Mouse (Mus musculus) retina, embryonic 14.5 days (tissue): Measurements from ENCODE around the gene Wscd1.
"Not testable (repeated sequence)": the region's sequence is repeated elsewhere in the genome, so short reads cannot be mapped to it uniquely, and the experiment has no call there.

Experiments
- DNase-seq: peaks from one replicate; pipeline ENCODE4 v3.0.0-alpha.2; 2015; ENCODE audit warnings: low spot score

The Wscd1 gene

DNA sequence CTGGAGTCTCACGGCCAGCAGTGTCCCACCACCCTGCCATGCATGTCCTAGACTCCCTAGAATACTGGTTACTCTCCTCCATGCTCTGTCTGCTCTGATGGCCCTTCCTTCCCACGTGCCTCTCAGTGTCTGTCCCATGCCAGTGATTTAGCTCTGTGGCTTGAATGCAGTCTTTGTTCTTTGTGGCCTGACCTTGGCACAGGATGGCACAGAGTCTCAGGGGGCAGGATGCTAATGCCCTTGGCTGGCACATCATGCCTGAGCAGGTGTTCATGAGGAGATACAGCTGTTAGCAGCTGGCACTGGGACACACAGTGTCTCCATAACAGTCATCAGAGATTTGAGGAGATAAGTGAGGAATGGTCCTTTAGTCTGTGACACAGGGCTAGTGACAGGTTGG is 20.8 kb downstream of the Wscd1 start:
- DNase-seq, result no peak

GRCm38 (mm10) chr11:71771074-71771473 is 21.4 kb downstream of the Wscd1 start:
- DNase-seq, result no peak

- no peak for DNase-seq
Observed at GRCm38 (mm10) chr11:71772056-71772455, 22.3 kb downstream of the Wscd1 start.

DNA sequence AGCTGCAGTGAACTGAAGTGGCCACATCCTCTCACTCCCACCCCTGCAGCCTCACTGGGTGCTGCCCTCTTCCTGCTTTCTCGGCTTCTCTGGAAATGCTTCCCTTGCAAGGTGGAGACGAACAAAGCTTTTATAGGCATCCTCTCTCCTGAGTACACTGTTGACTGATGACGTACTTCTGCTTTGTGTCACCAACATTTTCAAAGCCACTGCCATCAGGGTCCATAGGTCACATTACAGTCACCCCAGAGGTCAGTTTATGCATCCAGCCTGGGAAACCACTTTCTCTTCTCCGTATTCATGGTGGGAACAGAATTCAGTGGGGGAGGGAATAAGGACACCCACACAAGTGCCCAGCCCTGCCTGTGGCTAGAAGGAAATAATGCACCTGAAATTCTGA is 23.1 kb downstream of the Wscd1 start:
- no peak for DNase-seq

GRCm38 (mm10) chr11:71773986-71774767 is 24.5 kb downstream of the Wscd1 start:
- DNase-seq, result no peak

DNA sequence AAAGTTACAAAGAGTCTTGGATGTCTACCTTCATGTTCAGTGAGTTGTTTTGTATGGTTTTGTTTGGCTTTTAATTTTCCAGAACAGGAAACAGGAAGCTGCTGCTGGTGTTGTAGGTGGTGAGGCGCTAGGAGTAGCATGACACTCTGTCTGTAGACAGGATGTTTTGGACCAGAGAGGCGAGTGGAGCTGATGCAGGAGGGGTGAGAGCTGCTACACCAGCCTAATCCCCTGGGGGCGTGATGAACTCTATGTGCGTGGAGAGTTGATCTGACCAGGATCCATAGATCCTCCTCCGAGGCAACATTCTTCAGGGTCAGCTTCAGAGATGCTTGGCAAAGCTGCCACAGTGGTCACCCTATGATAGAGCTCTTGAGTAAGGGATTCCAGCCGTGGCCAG is 25.3 kb downstream of the Wscd1 start:
- DNase-seq, result no peak

DNA sequence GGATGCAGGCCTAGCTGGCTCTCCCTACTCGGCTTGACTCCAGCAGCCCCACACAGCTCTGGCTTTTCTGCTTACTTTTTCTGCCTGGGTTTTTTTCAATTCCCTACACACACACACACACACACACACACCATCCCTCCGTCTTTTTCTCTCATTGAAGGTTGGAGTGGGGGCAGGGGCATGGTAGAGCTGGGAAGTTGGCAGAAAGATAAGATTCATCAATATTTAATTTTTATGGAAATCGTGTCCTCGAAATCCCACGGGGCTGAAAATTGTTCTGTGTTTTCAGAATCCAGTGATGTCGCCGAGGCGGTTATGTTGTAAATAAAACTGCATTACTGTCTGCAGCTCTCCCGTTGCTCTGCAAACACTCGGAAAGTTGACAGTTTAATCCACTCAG is 29.9 kb downstream of the Wscd1 start:
- DNase-seq, result peak; percentile 41

DNA sequence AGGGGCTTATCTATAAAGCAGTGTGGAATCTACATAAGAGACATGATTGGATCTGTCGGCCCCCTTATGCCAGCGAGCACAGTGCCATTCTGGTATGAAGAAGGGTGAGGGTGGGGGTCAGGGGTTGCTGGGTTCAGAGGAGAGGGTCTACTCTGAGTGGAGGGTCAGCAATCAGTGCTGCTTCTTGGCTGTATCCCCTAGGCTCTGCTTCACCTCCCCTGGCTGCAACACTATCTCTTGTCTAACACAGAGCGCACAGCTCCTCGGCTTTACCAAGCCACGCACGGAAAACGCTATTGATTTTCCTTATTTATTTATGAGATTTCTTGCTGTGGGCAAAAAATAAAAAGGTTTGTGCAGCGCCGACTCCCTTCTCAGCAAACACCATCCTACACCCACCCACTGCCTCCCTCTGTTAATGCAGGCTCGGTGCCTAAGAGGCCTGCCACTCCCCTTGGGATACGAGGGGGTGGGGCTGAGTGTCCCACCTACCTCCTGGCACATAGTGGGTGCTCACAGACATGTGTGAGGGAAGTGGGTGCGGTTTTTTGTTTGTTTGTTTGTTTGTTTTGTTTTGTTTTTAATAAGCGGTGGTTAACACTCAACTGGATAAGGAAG is 32.1 kb downstream of the Wscd1 start:
- peak; percentile 20 for DNase-seq

- no peak for DNase-seq
Observed at GRCm38 (mm10) chr11:71785499-71785898, 35.8 kb downstream of the Wscd1 start.

- DNase-seq, result no peak
Observed at GRCm38 (mm10) chr11:71788209-71788608, 38.5 kb downstream of the Wscd1 start.

GRCm38 (mm10) chr11:71790227-71790626 is 40.5 kb downstream of the Wscd1 start:
- no peak for DNase-seq

DNA sequence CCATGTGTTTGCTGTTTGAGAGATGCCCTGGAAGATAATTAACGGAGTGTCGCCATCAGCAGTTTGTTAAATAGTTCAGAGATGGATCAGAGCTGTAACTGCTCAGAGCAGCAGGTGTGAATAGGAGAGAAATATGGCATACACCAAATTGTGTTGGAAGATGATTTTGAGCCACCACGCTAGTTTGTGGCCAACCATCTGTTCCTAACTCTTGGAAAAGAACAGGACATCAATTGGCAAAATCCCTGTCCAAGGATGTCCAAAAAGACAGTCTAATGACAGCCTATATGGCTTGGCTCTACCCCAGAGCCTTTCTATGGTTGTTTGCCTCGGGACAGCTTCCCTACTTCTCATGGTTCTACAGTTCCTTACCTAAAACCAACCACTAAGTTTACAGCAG is 49.5 kb downstream of the Wscd1 start:
- DNase-seq, result no peak

DNA sequence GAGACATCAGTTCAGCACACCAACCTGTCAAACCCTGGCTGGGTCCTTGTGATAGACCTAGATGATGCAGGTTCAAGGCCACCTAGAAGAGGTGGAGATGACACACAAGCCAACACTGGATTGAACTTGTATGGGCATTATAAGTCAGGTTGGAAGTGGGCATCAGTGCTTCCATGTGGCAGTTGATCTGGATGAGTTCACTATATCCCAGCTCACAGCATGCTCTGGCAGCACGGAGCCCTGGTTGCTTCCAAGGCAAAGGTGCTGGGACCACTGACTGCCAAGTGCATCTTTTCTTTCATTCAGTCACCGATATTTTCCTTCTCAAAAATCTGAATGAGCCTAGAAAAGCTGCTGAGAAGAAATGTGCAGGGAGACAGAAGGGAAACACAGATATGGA is 58.8 kb downstream of the Wscd1 start:
- no peak for DNase-seq

- DNase-seq, result no peak
Observed at GRCm38 (mm10) chr11:71811828-71812227, 62.1 kb downstream of the Wscd1 start.

GRCm38 (mm10) chr11:71812921-71813320 is 63.2 kb downstream of the Wscd1 start:
- no peak for DNase-seq

DNA sequence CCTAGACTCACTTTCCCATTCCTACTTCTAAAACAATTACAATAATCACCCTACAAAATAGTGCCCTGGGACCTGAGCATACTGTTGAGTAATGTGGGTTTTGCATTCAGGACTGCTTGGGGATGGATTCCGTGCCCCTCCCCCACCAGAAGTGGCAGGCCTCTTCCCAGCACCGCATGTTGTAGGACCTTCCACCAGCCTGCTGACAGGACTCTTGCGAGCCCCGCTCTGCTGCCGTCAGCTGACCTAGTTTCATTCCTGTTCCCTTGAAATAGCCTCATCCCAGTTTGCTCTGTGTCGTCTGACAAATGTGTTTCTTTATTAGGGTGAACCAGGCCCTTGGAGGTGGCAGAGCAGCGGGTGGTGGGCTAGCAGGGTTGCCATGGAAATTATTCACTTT is 64.8 kb downstream of the Wscd1 start:
- DNase-seq, result peak; percentile 57

DNA sequence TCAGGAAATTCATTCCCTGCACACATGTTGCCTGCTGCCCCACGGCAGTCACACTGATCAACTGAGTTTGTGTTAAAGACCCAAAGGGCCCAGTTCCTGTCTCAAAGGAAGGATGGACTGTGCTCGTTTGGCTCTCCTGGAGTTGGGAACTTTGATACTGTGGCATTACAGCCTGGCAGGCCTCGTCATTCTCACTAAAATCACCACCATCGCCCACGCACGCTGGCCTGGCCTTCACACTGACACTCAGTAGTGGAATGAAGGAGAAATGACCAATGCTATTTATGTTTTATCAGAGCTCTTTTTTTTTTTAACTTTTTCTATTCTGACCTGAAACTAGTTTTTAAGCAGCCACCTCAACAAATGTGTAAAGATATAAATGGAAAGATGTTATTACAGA is 65.6 kb downstream of the Wscd1 start:
- DNase-seq, result no peak

GRCm38 (mm10) chr11:71816918-71817317 is 67.2 kb downstream of the Wscd1 start:
- no peak for DNase-seq

- DNase-seq, result no peak
Observed at GRCm38 (mm10) chr11:71817341-71817740, 67.6 kb downstream of the Wscd1 start.

- no peak for DNase-seq
Observed at GRCm38 (mm10) chr11:71818111-71818510, 68.4 kb downstream of the Wscd1 start.

GRCm38 (mm10) chr11:71819901-71820300 is 70.2 kb downstream of the Wscd1 start:
- no peak for DNase-seq

DNA sequence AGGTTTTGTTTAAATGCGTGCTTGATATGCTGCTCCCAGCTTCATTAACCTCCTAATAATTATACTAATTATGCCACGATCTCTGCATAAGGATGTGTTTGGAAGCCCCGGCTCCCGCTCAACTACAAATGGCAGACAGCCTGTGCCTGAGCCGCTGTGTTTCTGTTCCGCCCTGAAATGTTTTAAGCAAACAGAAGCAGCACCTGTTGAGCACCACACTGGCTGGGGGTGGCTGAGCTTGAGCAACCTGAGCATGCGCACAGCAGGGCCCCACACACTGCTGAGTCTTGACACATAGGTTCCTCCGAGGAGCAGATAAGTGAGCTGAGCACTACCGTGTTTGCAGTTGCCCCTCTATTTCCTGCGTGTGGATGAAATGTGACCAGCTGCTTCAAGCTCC is 71.1 kb downstream of the Wscd1 start:
- DNase-seq, result no peak

DNA sequence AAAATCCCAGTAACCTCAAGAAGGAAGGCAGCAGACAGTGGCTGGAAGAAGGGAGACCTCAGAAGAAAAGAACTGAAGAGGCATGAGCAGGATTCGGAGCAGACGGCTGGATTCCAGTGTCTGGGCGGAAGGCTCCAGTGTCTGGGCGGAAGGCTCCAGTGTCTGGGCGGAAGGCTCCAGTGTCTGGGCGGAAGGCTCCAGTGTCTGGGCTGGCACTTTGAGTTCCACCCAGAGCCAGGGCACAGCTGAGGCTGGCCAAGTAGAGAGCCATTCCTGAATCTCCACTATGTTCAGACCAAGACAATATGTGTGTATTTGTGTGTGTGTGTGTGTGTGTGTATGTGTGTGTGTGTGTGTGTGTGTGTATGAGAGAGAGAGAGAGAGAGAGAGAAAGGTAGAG is 71.8 kb downstream of the Wscd1 start:
- DNase-seq, result not testable (repeated sequence)

GRCm38 (mm10) chr11:71822031-71822430 is 72.3 kb downstream of the Wscd1 start:
- no peak for DNase-seq
